ENCODE assay signal across 8 mouse cellular contexts in genomic region chr14:51007914-51008713, GRCm38 (mm10). TPM values are rescaled to one million over a fixed set of nuclear protein-coding genes. Genes with fewer than 3 reads are reported as not detected.
DNase-seq lines count a peak whose midpoint lies in the region; ATAC-seq and TF ChIP-seq lines count a peak whose summit lies in the region.

No protein-coding gene starts in this region.

- no peak for TF ChIP-seq POLR2A in embryonic fibroblast, embryonic 13.5 days (IDR thresholded peaks at IDR 0.05; ENCODE audit: low read depth, low read length)

- TF ChIP-seq CTCF in embryonic fibroblast, embryonic 13.5 days (IDR thresholded peaks at IDR 0.05; ENCODE audit: borderline replicate concordance, insufficient read depth, low read length), result no peak

- peak overlapping the region; percentile 25 for H3K4me2 ChIP-seq in heart, embryonic 15.5 days

- H3K36me3 ChIP-seq in heart, embryonic 15.5 days, result no peaks in the 10 kb centered on the region

- H3K27me3 ChIP-seq in heart, embryonic 15.5 days, result no peaks in the 10 kb centered on the region

- WGBS in heart, embryonic 15.5 days, result 26% methylated on average over 13 of the region's 13 CpGs

- peak overlapping the region; percentile 91 for H3K27ac ChIP-seq in embryonic fibroblast, embryonic 13.5 days (ENCODE audit: insufficient read depth, low read length)
- peak overlapping the region; percentile 91 for H3K27ac ChIP-seq in heart, embryonic 15.5 days

- DNase-seq in layer of hippocampus, adult 11-12 months (ENCODE audit: low spot score), result peak; percentile 37
- DNase-seq in layer of hippocampus, adult 9-10 months (ENCODE audit: low spot score), result no peak
- peak; percentile 37 for DNase-seq in layer of hippocampus, adult 9-11 months
- peak; percentile 81 for DNase-seq in lung, postnatal 36 days
- DNase-seq in cerebellum, adult 8-10 months, result no peak
- DNase-seq in thymus, postnatal 36 days, result no peak

- ATAC-seq in heart, embryonic 15.5 days (replicated peaks; ENCODE audit: insufficient number of reproducible peaks, insufficient read depth, low FRiP score, low read depth), result peak; percentile 94

- H3K4me1 ChIP-seq in embryonic fibroblast, embryonic 13.5 days (ENCODE audit: control insufficient read depth, insufficient read depth, low read length), result peaks cover 4% of the 10 kb centered on the region
- peaks cover 22% of the 10 kb centered on the region for H3K4me1 ChIP-seq in heart, embryonic 15.5 days (replicated peaks)

- no peak overlapping the region for H3K9ac ChIP-seq in heart, embryonic 15.5 days

- H3K4me3 ChIP-seq in embryonic fibroblast, embryonic 13.5 days (ENCODE audit: insufficient read depth, low read length), result no peak overlapping the region
- H3K4me3 ChIP-seq in heart, embryonic 15.5 days, result no peak overlapping the region

- H3K9me3 ChIP-seq in heart, embryonic 15.5 days (replicated peaks), result no peaks in the 10 kb centered on the region

RNA-seq across cellular contexts. Expression of gene Rnase10, which starts 0.6 kb away (rescaled TPM):
- polyA plus RNA-seq in embryonic fibroblast, embryonic 13.5 days (2011; ENCODE audit: insufficient read length, low read depth, missing spikeins), result 0.68 and 0.87 TPM in 2 replicates
- 0.36 and 0.42 TPM in 2 replicates for polyA plus RNA-seq in heart, embryonic 15.5 days (2015; fragmentation: Nextera tagmentation; extraction: Ambion mirVana)

RNA-seq across cellular contexts. Expression of gene Rnase9, which starts 33.6 kb away (rescaled TPM):
- polyA plus RNA-seq in embryonic fibroblast, embryonic 13.5 days (2011; ENCODE audit: insufficient read length, low read depth, missing spikeins), result not detected in 2 replicates
- polyA plus RNA-seq in heart, embryonic 15.5 days (2015; fragmentation: Nextera tagmentation; extraction: Ambion mirVana), result not detected in 2 replicates

RNA-seq across cellular contexts. Expression of gene Rnase11, which starts 41.8 kb away (rescaled TPM):
- polyA plus RNA-seq in embryonic fibroblast, embryonic 13.5 days (2011; ENCODE audit: insufficient read length, low read depth, missing spikeins), result not detected in 2 replicates
- not detected in 2 replicates for polyA plus RNA-seq in heart, embryonic 15.5 days (2015; fragmentation: Nextera tagmentation; extraction: Ambion mirVana)

RNA-seq across cellular contexts. Expression of gene Rnase12, which starts 49.3 kb away (rescaled TPM):
- not detected in 2 replicates for polyA plus RNA-seq in embryonic fibroblast, embryonic 13.5 days (2011; ENCODE audit: insufficient read length, low read depth, missing spikeins)
- polyA plus RNA-seq in heart, embryonic 15.5 days (2015; fragmentation: Nextera tagmentation; extraction: Ambion mirVana), result not detected in 2 replicates

RNA-seq across cellular contexts. Expression of gene Pnp2, which starts 52.3 kb away (rescaled TPM):
- 0.49 and 0.70 TPM in 2 replicates for polyA plus RNA-seq in embryonic fibroblast, embryonic 13.5 days (2011; ENCODE audit: insufficient read length, low read depth, missing spikeins)
- 0.18 and 0.41 TPM in 2 replicates for polyA plus RNA-seq in heart, embryonic 15.5 days (2015; fragmentation: Nextera tagmentation; extraction: Ambion mirVana)

Comparison
In these comparisons a context has a peak if more than half of its experiments do, and no peak if none do; other contexts are left out.
1. DNase-seq: peak in layer of hippocampus, adult 11-12 months (single experiment), layer of hippocampus, adult 9-11 months (single experiment) and lung, postnatal 36 days (single experiment); none in layer of hippocampus, adult 9-10 months (single experiment), cerebellum, adult 8-10 months (single experiment) and thymus, postnatal 36 days (0 of 2).